Mouse (Mus musculus): ENCODE results near the gene Fam118b.

GRCm38 (mm10) chr9:35235996-35236395 is 31.6 kb downstream of the Fam118b start:
- no peak for TF ChIP-seq CTCF (IDR thresholded peaks at IDR 0.05; ENCODE audit: extremely low read depth, insufficient read depth, low read length)
- TF ChIP-seq POLR2A (IDR thresholded peaks at IDR 0.05; ENCODE audit: extremely low read depth, insufficient read depth, low read length), result no peak
